Mouse (Mus musculus) CH12.LX (cell line): ENCODE data around the gene Birc2. TPM values are rescaled to one million over a fixed set of nuclear protein-coding genes. Genes with fewer than 3 reads are reported as not detected.

Source experiments
- DNase-seq: peaks from one replicate; pipeline ENCODE4 v3.0.0-alpha.2; 2013; ENCODE audit errors: extremely low read depth
- H3K27ac ChIP-seq: 2 replicates; pipeline ENCODE4 v1.5.1; 2012; ENCODE audit warnings: low read depth, mild to moderate bottlenecking, control low read depth, moderate library complexity; ENCODE audit not compliant: insufficient read depth
- H3K27me3 ChIP-seq: replicated peaks from 2 replicates; pipeline ENCODE3; 2012; ENCODE audit warnings: inconsistent platforms
- H3K36me3 ChIP-seq, 2 experiments: replicated peaks in 1 of 2; 2 replicates each; pipeline versions ENCODE3 to v1.6.1; 2012; ENCODE audit warnings: inconsistent platforms in 1 of 2, low read length in 1 of 2, mild to moderate bottlenecking in 1 of 2, mixed read lengths in 1 of 2, moderate library complexity in 1 of 2; ENCODE audit not compliant: control insufficient read depth in 1 of 2, insufficient read depth in 1 of 2
- H3K4me1 ChIP-seq, 2 experiments: 2 replicates each; pipeline ENCODE4 v1.6.1; 2012; ENCODE audit warnings: inconsistent platforms in 1 of 2, moderate library complexity in 1 of 2; ENCODE audit not compliant: insufficient read depth in 2 of 2, control insufficient read depth in 1 of 2
- H3K4me2 ChIP-seq: 2 replicates; pipeline ENCODE4 v1.6.1; 2012; ENCODE audit warnings: low read depth, mild to moderate bottlenecking, control low read depth; ENCODE audit not compliant: poor library complexity, insufficient read depth, severe bottlenecking
- H3K4me3 ChIP-seq, 3 experiments: fragments of 150-350 bp in 1 of 3; sonication (generic) in 1 of 3; replicated peaks in 1 of 3; 2 replicates each; pipeline versions ENCODE3 to v1.5.1; 2011 to 2012; ENCODE audit warnings: low read depth in 2 of 3, low read length in 2 of 3, mild to moderate bottlenecking in 2 of 3, moderate library complexity in 2 of 3, control low read depth in 1 of 3, improper control_type of control experiment in 1 of 3, inconsistent platforms in 1 of 3, mixed read lengths in 1 of 3; ENCODE audit not compliant: poor library complexity in 1 of 3
- H3K79me2 ChIP-seq: replicated peaks from 2 replicates; pipeline ENCODE4 v1.6.1; 2012; ENCODE audit warnings: mild to moderate bottlenecking, moderate library complexity; ENCODE audit not compliant: control insufficient read depth, poor library complexity, insufficient read depth, severe bottlenecking; ENCODE audit errors: extremely low read depth
- H3K9ac ChIP-seq: 2 replicates; pipeline ENCODE4 v1.6.1; 2012; ENCODE audit warnings: low read depth, mild to moderate bottlenecking, control low read depth, moderate library complexity; ENCODE audit not compliant: insufficient read depth
- H3K9me3 ChIP-seq: replicated peaks from 2 replicates; pipeline ENCODE3; 2012; ENCODE audit warnings: low read length, inconsistent platforms, mixed read lengths
- BHLHE40 ChIP-seq: IDR thresholded peaks from 2 replicates; pipeline ENCODE4 v1.6.1; 2011; ENCODE audit warnings: mild to moderate bottlenecking, low read depth, low read length, improper control_type of control experiment
- CTCF ChIP-seq, 2 experiments: IDR thresholded peaks in 1 of 2; conservative IDR thresholded peaks in 1 of 2; 2 replicates each; pipeline ENCODE4 v1.5.1; 2011 to 2012; ENCODE audit warnings: low read depth in 2 of 2, low read length in 2 of 2, improper control_type of control experiment in 1 of 2, inconsistent platforms in 1 of 2, mild to moderate bottlenecking in 1 of 2, moderate library complexity in 1 of 2
- E2F4 ChIP-seq: IDR thresholded peaks from 2 replicates; pipeline ENCODE4 v1.6.1; 2011; ENCODE audit warnings: low read depth, low read length, improper control_type of control experiment; ENCODE audit not compliant: insufficient replicate concordance
- ELF1 ChIP-seq: IDR thresholded peaks from 2 replicates; pipeline ENCODE4 v1.6.1; 2014; ENCODE audit warnings: low read depth, mild to moderate bottlenecking, inconsistent platforms, low read length, improper control_type of control experiment
- EP300 ChIP-seq: IDR thresholded peaks from 2 replicates; pipeline ENCODE4 v1.6.1; 2011; ENCODE audit warnings: low read length, improper control_type of control experiment
- GABPA ChIP-seq: IDR thresholded peaks from 2 replicates; pipeline ENCODE4 v1.6.1; 2012; ENCODE audit warnings: low read depth, low read length, improper control_type of control experiment, inconsistent platforms; ENCODE audit not compliant: insufficient replicate concordance
- JUN ChIP-seq: IDR thresholded peaks from 2 replicates; pipeline ENCODE4 v1.6.1; 2011; ENCODE audit warnings: low read depth, mild to moderate bottlenecking, low read length, improper control_type of control experiment, moderate library complexity; ENCODE audit not compliant: insufficient read depth
- KAT2A ChIP-seq: IDR thresholded peaks from 2 replicates; pipeline ENCODE4 v1.6.1; 2012; ENCODE audit warnings: low read length, improper control_type of control experiment, inconsistent platforms; ENCODE audit not compliant: insufficient replicate concordance
- MAFK ChIP-seq: IDR thresholded peaks from 2 replicates; pipeline ENCODE4 v1.6.1; 2011; ENCODE audit warnings: low read length, improper control_type of control experiment; ENCODE audit not compliant: insufficient replicate concordance
- MAX ChIP-seq: IDR thresholded peaks from 2 replicates; pipeline ENCODE4 v1.6.1; 2011; ENCODE audit warnings: low read length, improper control_type of control experiment
- MEF2A ChIP-seq: IDR thresholded peaks from 2 replicates; pipeline ENCODE4 v1.6.1; 2014; ENCODE audit warnings: low read depth, mild to moderate bottlenecking, inconsistent platforms, low read length, improper control_type of control experiment, borderline replicate concordance
- POLR2A ChIP-seq: IDR thresholded peaks from 2 replicates; pipeline ENCODE4 v1.6.1; 2011; ENCODE audit warnings: low read depth, mild to moderate bottlenecking, improper control_type of control experiment, low read length
- POLR2AphosphoS2 ChIP-seq: IDR thresholded peaks from 2 replicates; pipeline ENCODE4 v1.6.1; 2011; ENCODE audit warnings: low read depth, low read length, improper control_type of control experiment
- RAD21 ChIP-seq: IDR thresholded peaks from 2 replicates; pipeline ENCODE4 v1.6.1; 2011; ENCODE audit warnings: low read depth, mild to moderate bottlenecking, low read length, improper control_type of control experiment, moderate library complexity
- SIN3A ChIP-seq: IDR thresholded peaks from 2 replicates; pipeline ENCODE4 v1.6.1; 2012; ENCODE audit warnings: low read length, improper control_type of control experiment, inconsistent platforms
- UBTF ChIP-seq: IDR thresholded peaks from 2 replicates; pipeline ENCODE4 v1.6.1; 2012; ENCODE audit warnings: low read depth, mild to moderate bottlenecking, inconsistent platforms, low read length, improper control_type of control experiment, moderate library complexity
- ZC3H11A ChIP-seq: IDR thresholded peaks from 2 replicates; pipeline ENCODE4 v1.6.1; 2012; ENCODE audit warnings: low read depth, mild to moderate bottlenecking, inconsistent platforms, low read length, improper control_type of control experiment
- ZKSCAN1 ChIP-seq: IDR thresholded peaks from 2 replicates; pipeline ENCODE4 v1.6.1; 2012; ENCODE audit warnings: low read depth, inconsistent platforms, low read length, improper control_type of control experiment, borderline replicate concordance
- ZNF384 ChIP-seq: IDR thresholded peaks from 2 replicates; pipeline ENCODE4 v1.6.1; 2012; ENCODE audit warnings: low read depth, low read length, improper control_type of control experiment, inconsistent platforms
- dilution Hi-C: fragments of 300-500 bp; cut with MboI; formaldehyde crosslinking; loops from 2 replicates; pipeline ENCODE4 v1.14.3; 2020; ENCODE audit warnings: low sequenced_read_pairs; ENCODE audit not compliant: extremely low pct_unique_long_range_greater_than_20kb, extremely low pct_ligation_motif_present
- in situ Hi-C: fragments of 300-500 bp; cut with MboI; formaldehyde crosslinking; loops from 3 replicates; pipeline ENCODE4 v1.14.3; 2019; ENCODE audit warnings: low sequenced_read_pairs, low pct_ligation_motif_present, low pct_unique_long_range_greater_than_20kb, mixed read lengths
- polyA plus RNA-seq: library from polyadenylated mRNA; unstranded; fragments of >175 nt; gene quantifications from 2 replicates; pipeline ENCODE4 v1.2.1, GENCODE M21; 2012; ENCODE audit warnings: low read depth; ENCODE audit not compliant: insufficient read length
- total RNA-seq, 2 experiments: library from RNA; depleted of rRNA; stranded (reverse); fragments of 300-350 nt in 1 of 2; fragments of >200 nt in 1 of 2; gene quantifications; 2 replicates each; pipeline ENCODE4 v1.2.3; 2012 to 2014

Birc2 gene
- total and polyA plus RNA-seq, 3 experiments = 43.4 to 134 (median 94.7) TPM

GRCm38 (mm10) chr9:7780250-7781150 is 56.4 kb downstream of the Birc2 start:
- Histone ChIP-seq H3K4me1 (peaks cover 2 to 49% of the 10 kb centered on the region in 2 experiments), H3K36me3 (peaks cover 81 to 96% of the 10 kb centered on the region in 2 experiments), H3K27ac (no peak overlapping the region), H3K4me2 (no peak overlapping the region), H3K4me3 (no peak overlapping the region), H3K79me2 (peaks cover 12% of the 10 kb centered on the region; the same call in 1 of the 2 replicates), H3K27me3 (no peaks in the 10 kb centered on the region), H3K9ac (no peak overlapping the region), H3K9me3 (no peaks in the 10 kb centered on the region)
- TF ChIP-seq BHLHE40 (no peak), SIN3A (no peak)
- DNase-seq = no peak
- in situ Hi-C loops = no loop called here
- dilution Hi-C loops = no loop called here

GRCm38 (mm10) chr9:7779786-7780185 is 57.1 kb downstream of the Birc2 start:
- Histone ChIP-seq H3K36me3 (peaks cover 75 to 96% of the 10 kb centered on the region in 2 experiments), H3K4me3 (no peak overlapping the region), H3K79me2 (peaks cover 12% of the 10 kb centered on the region; the same call in 1 of the 2 replicates), H3K9ac (no peak overlapping the region), H3K27me3 (no peaks in the 10 kb centered on the region), H3K9me3 (no peaks in the 10 kb centered on the region), H3K4me1 (peaks cover 2 to 49% of the 10 kb centered on the region in 2 experiments), H3K27ac (no peak overlapping the region), H3K4me2 (no peak overlapping the region)
- TF ChIP-seq UBTF (no peak), ZKSCAN1 (no peak), BHLHE40 (no peak), RAD21 (no peak), CTCF (conservative IDR thresholded peaks at IDR 0.05 in 1 of 2, IDR thresholded peaks at IDR 0.05 in 1 of 2; ENCODE audit: low read depth in 2 of 2, low read length in 2 of 2) (no peak), MAX (no peak), KAT2A (no peak), EP300 (no peak)
- DNase-seq = no peak
- dilution Hi-C loops = no loop called here
- in situ Hi-C loops = no loop called here

- Histone ChIP-seq H3K9ac (no peak overlapping the region), H3K27me3 (no peaks in the 10 kb centered on the region), H3K9me3 (no peaks in the 10 kb centered on the region), H3K4me1 (peaks cover 6 to 47% of the 10 kb centered on the region in 2 experiments), H3K4me2 (no peak overlapping the region), H3K27ac (no peak overlapping the region), H3K79me2 (peaks cover 12% of the 10 kb centered on the region; the same call in 1 of the 2 replicates), H3K4me3 (no peak overlapping the region), H3K36me3 (peaks cover 74 to 96% of the 10 kb centered on the region in 2 experiments)
- dilution Hi-C loops = no loop called here
- no peak for DNase-seq
- in situ Hi-C loops = no loop called here
- TF ChIP-seq ZNF384 (no peak), MAFK (no peak), POLR2A (no peak), ZKSCAN1 (no peak), JUN (no peak), E2F4 (no peak), POLR2AphosphoS2 (no peak), MEF2A (no peak), MAX (no peak), GABPA (no peak), ELF1 (no peak), UBTF (no peak), ZC3H11A (no peak), KAT2A (no peak)
Observed at GRCm38 (mm10) chr9:7778771-7779170, 58.1 kb downstream of the Birc2 start.
